Mouse (Mus musculus) E14TG2a.4 (cell line): ENCODE results near the gene Zfhx3.

Source experiments
- CTCF ChIP-seq: conservative IDR thresholded peaks from 2 replicates; pipeline ENCODE4 v1.5.1; 2014; ENCODE audit warnings: low read length
- NANOG ChIP-seq: IDR thresholded peaks from 2 replicates; pipeline ENCODE4 v1.6.1; 2014; ENCODE audit warnings: borderline replicate concordance, low read length, mixed read lengths
- POU5F1 ChIP-seq: IDR thresholded peaks from 2 replicates; pipeline ENCODE4 v1.6.1; 2014; ENCODE audit warnings: low read length, borderline replicate concordance

DNA sequence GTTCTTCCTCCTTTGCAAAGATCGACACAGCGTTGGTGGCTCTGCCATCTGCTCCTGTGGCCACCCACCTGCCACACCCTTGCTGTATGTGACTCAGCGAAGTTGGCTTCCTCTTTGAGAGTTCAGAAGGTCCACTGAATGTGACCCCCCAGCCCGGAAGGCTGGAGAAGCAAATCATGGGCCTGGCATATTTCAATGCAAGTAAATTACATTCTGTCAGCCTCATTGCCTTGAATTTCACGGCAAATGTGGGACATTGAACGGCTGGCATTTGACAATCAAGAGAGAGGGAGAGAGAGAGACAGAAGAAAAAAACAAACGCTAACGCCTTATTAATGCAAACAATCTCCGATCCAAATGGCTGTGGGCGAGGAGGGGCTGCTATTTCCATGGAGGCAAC, 38.2 kb downstream of the Zfhx3 start:
- TF ChIP-seq CTCF: no peak
- no peak for TF ChIP-seq NANOG
- TF ChIP-seq POU5F1: no peak
